ENCODE assay signal across 8 mouse cellular contexts in genomic region chr14:54686063-54686521, GRCm38 (mm10). TPM values are rescaled to one million over a fixed set of nuclear protein-coding genes. Genes with fewer than 3 reads are reported as not detected.
A peak's percentile ranks its signal among the peaks of the same experiment; 100 is the strongest.
DNase-seq lines count a peak whose midpoint lies in the region; ATAC-seq lines count a peak whose summit lies in the region.

TSS of gene 1700123O20Rik (plus strand) at chr14:54686216.

- no peak for DNase-seq in gastrocnemius, postnatal 10 days
- DNase-seq in gastrocnemius, postnatal 36 days, result no peak
- peak; percentile 89 for DNase-seq in NIH3T3 (ENCODE audit: low read depth)
- no peak for DNase-seq in heart, postnatal 14 days
- no peak for DNase-seq in left cerebral cortex, adult 8-10 months (ENCODE audit: low spot score in 2 of 2)
- peak; percentile 89 for DNase-seq in testis, postnatal 14 days (ENCODE audit: low spot score)

- no peaks in the 10 kb centered on the region for H3K9me3 ChIP-seq in embryonic facial prominence, embryonic 12.5 days

- peak within 1 kb of the TSS; percentile 96 for H3K27ac ChIP-seq in embryonic facial prominence, embryonic 12.5 days

- H3K27me3 ChIP-seq in embryonic facial prominence, embryonic 12.5 days, result no peaks in the 10 kb centered on the region

- peak within 1 kb of the TSS; percentile 75 for H3K4me2 ChIP-seq in embryonic facial prominence, embryonic 12.5 days (replicated peaks)

- ATAC-seq in embryonic facial prominence, embryonic 12.5 days (ENCODE audit: insufficient number of reproducible peaks, insufficient read depth, low FRiP score, low TSS enrichment), result peak; percentile 78
- ATAC-seq in megakaryocyte-erythroid progenitor cell, adult 5-6 weeks (replicated peaks; ENCODE audit: low FRiP score, low TSS enrichment, poor library complexity, severe bottlenecking), result peak; percentile 78

- intact Hi-C loops in gastrocnemius, postnatal 36 days (cut with DNase I), result loop anchor here (5.0 kb wide), 1 partner anchor 34 kb away; no protein-coding TSS in a partner anchor
- intact Hi-C loops in heart, postnatal 14 days (cut with DNase I), result loop anchor here (5.0 to 10.0 kb wide), 2 partner anchors 34 to 329 kb away; partner anchors contain the start of gene Ngdn

- H3K9ac ChIP-seq in embryonic facial prominence, embryonic 12.5 days, result peak within 1 kb of the TSS; percentile 93

- peak within 1 kb of the TSS; percentile 84 for H3K4me3 ChIP-seq in embryonic facial prominence, embryonic 12.5 days

- H3K4me1 ChIP-seq in embryonic facial prominence, embryonic 12.5 days, result peaks cover 20% of the 10 kb centered on the region

- peaks cover 30% of the 10 kb centered on the region for H3K36me3 ChIP-seq in embryonic facial prominence, embryonic 12.5 days

- WGBS in embryonic facial prominence, embryonic 12.5 days, result under 1% methylated on average over 41 of the region's 41 CpGs

RNA-seq across cellular contexts. Expression of gene 1700123O20Rik, which starts in this region (rescaled TPM):
- 10 to 100 TPM; 16.2 to 16.9 TPM for total RNA-seq in gastrocnemius, postnatal 10 days (2021)
- 10 to 100 TPM in 1 of 2 experiments, 1 to 10 TPM in 1; 7.4 to 11.3 TPM for total RNA-seq in gastrocnemius, postnatal 36 days (2021)
- polyA plus RNA-seq in embryonic facial prominence, embryonic 12.5 days (2016; fragmentation: Nextera tagmentation; extraction: Ambion mirVana), result 94.4 and 106 TPM in 2 replicates
- total RNA-seq in heart, postnatal 14 days (2021), result 10 to 100 TPM; 17.2 to 18.6 TPM
- 10 to 100 TPM; 17.0 to 22.4 (median 19.2) TPM for total RNA-seq in left cerebral cortex, adult 8-10 months (2022)
- 37.1 and 42.0 TPM in 2 replicates for total RNA-seq in megakaryocyte-erythroid progenitor cell, adult 5-6 weeks (2014; fragmentation: Nextera tagmentation)
- 42.4 and 58.4 TPM in 2 replicates for total RNA-seq in megakaryocyte-erythroid progenitor cell, adult 5-6 weeks (2017)

Comparison
In these comparisons a context has a peak if more than half of its experiments do, and no peak if none do; other contexts are left out.
1. DNase-seq: peak in NIH3T3 (single experiment) and testis, postnatal 14 days (single experiment); none in gastrocnemius, postnatal 10 days (single experiment), gastrocnemius, postnatal 36 days (0 of 2), heart, postnatal 14 days (0 of 2) and left cerebral cortex, adult 8-10 months (0 of 2).